Mouse (Mus musculus): ENCODE measurements at regions not wholly inside any gene's neighbourhood (a gene's known extent, or its start where the extent isn't known, plus 50 kb on each side); places are given as distances from the start of the nearest gene placed in this dataset.
"Not testable (repeated sequence)": the region's sequence is repeated elsewhere in the genome, so short reads cannot be mapped to it uniquely, and the experiment has no call there.

DNA sequence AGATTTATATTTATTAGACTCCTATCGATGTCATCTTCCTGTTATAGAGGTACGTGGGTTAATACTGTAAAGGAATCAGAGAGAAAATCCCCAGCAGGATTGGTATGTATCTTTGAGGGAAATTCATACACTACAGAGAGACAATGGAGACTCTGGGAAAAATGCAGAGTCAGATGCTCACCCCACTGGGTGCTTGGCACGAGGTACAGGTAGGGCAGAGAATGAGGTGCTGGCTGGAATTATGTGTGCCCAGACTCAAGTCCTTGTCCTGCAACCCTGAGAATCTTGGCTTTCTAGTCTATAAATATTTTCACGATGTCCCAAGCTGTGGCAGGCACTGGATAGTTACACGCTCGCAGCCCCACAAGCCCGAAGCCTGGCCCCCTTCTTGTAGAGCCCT lies 57.8 kb upstream of the Cry1 start:
- ATAC-seq (ENCODE audit: extremely low read depth, insufficient number of reproducible peaks, low FRiP score, poor library complexity, severe bottlenecking), result no peak

- ATAC-seq (ENCODE audit: extremely low read depth, insufficient number of reproducible peaks, low FRiP score, poor library complexity, severe bottlenecking), result no peak
These were observed 58.7 kb upstream of the Cry1 start for GRCm38 (mm10) chr10:85243556-85243955.

DNA sequence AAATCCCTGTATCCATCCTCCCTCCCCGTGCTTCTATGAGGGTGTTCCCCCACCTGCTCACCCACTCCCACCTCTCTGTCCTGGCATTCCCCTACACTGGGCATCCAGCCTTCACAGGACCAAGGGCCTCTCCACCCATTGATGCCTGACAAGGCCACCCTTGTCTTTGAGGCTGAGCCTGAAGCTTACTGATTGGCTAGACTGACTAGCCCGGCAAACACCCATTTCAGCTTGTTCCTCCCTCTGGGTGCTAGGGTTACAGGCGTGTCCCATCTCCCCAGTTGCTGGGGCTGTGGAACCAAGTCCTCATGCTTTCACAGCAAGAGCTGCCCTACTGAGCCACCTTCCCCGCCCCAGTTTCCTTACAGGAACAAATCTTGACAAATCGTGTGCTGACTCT lies 80.9 kb upstream of the Cry1 start:
- 0 out of 2 replicates have a peak, but pooled peaks have one; percentile 25 for ATAC-seq (ENCODE audit: extremely low read depth, insufficient number of reproducible peaks, low FRiP score, poor library complexity, severe bottlenecking)

DNA sequence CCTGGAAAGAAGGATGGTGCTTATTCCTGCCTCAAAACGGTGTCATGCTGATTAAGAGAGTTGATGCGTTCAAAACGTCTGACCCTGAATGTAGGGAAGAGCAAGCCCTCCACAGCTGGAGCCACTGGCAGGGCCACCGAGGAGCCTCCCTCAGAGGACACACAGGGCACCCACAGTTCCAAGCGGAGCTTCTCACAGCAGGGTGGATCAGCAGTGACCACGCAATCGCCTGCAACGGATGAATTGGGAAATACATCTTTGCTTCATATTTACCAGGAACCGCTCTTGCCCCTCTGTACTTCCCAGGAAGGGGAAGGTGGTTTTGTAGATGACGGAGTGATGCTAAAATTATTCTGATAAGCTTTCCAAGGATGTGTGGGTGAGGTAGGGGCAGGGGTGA lies 81.3 kb upstream of the Cry1 start:
- ATAC-seq (ENCODE audit: extremely low read depth, insufficient number of reproducible peaks, low FRiP score, poor library complexity, severe bottlenecking), result peak; percentile 39; the same call in 1 of the 2 replicates

- no peak for ATAC-seq (ENCODE audit: extremely low read depth, insufficient number of reproducible peaks, low FRiP score, poor library complexity, severe bottlenecking)
These were observed 81.9 kb upstream of the Cry1 start for GRCm38 (mm10) chr10:85266796-85267195.

- no peak for ATAC-seq (ENCODE audit: extremely low read depth, insufficient number of reproducible peaks, low FRiP score, poor library complexity, severe bottlenecking)
These were observed 85.3 kb upstream of the Cry1 start for GRCm38 (mm10) chr10:85270209-85270608.

GRCm38 (mm10) chr10:85276793-85277192 lies 91.9 kb upstream of the Cry1 start:
- ATAC-seq (ENCODE audit: extremely low read depth, insufficient number of reproducible peaks, low FRiP score, poor library complexity, severe bottlenecking), result no peak

DNA sequence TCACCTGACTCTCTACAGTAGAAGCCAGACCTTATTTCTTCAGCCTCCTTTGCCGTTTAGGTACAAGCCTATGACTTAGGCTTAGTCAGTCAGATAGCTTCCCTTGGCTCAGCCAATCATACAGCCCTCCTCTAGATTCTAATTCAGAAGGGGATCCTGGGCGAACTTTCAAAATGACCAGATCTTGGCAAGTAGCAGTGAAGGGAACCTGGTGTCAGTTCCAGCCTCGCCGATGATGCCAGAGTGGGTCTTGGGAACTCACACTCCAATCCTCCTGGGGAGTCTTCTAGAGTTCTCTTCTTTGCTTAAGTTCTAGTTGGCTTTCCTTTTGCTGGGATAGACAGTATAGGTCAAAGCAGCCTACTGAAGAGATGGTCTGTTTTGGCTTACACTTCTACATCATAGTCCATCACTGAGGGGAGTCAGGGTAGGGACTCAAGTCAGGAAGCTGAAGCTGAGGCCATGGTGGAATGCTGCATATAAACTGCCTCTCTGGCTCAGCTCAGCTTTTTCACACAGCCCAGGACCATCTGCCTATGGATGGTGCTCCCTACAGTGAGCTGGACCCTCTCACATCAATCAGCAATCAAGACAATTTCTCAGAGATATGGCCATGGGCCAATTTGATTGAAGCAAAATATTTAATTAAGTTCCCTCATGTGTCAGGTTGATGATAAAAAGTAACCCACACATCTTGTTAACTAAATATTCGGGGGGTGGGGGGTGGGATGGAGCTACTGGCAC lies 94.7 kb upstream of the Btbd11 start:
- no peak for ATAC-seq (ENCODE audit: extremely low read depth, insufficient number of reproducible peaks, low FRiP score, poor library complexity, severe bottlenecking)

DNA sequence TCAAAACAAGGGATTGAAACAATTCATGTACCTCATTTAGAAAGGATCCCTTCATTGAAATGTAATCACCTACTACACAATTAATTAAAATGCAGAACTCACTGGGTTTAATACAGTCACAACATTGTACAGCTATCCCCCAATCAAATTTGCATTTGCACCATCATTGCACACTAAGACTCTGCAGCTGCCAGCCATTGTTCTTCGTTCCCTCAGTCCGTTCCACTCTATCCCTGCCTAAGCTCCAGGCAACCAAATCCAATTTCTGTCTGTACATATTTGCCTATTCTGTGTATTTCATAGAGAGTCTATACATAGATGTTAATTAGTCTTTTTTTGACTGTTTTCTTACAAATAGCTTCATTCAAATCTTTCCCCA lies 94.1 kb upstream of the Btbd11 start:
- no peak for ATAC-seq (ENCODE audit: extremely low read depth, insufficient number of reproducible peaks, low FRiP score, poor library complexity, severe bottlenecking)

DNA sequence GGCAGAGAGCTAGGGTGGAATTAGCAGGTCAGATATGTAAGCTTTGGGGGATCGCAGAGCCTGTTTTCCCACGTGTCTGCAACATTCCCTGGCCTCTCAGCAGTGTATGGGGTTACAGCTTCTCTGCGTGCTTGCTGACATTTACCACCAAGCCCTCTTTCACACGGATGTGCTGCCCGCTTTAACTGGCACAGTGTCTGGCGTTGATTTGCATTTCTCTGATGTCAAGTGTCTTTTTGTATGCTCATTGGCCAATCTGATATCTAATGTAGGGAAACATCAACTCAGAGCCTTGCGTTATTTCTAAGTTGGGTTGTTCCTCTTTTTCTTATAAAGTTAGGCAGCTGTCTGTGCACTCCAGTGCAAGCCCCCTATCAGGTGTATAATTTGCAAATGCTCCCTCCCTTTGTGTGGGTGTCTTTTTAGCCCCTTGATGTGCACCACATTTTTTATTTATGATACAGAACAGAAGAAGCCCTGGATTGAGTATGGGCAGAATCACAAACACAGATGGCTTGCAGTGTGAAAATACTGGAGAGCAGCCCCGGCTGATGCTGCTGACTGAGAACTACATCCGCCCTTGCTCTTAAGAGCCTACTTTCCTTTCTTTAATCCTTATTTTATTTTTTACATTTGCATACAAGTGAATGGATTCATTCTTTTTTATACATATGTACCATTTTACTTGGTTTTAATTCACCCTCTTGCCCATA lies 93.4 kb upstream of the Btbd11 start:
- no peak for ATAC-seq (ENCODE audit: extremely low read depth, insufficient number of reproducible peaks, low FRiP score, poor library complexity, severe bottlenecking)

DNA sequence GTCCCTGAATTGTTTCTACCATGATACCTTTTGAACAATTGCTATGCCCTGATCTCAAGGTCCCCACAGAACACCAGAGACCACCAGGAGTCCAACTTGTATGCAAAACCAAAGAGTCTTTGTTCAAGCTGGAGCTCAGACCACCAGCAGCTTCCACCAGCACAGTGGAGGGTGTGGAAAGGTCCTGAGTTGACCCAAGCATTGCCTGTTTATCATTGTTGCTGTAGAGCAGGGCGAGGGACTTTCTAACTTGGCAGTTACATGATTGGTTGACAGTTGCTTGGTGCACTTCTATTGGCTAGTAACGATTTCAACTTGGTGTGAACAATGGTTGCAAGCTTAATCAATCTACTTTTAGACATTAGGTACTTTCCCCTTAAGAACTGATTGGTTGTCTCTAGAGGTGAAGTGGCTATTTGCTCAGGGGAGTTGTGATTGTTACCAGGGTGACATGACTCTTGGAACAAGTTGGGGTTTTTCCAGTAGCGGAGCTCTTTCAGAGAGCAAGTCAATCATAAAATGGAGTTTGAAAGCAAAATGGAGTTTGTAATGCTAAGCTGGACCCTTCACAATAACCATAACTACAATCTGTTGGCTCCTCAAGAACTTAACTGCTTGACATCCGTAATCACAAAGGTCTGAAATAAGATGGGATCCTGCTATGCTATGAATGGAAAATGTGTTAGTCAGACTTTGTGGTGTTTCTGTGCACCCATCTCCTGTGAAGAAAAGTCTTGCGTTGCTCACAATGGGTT lies 91.3 kb upstream of the Btbd11 start:
- ATAC-seq (ENCODE audit: extremely low read depth, insufficient number of reproducible peaks, low FRiP score, poor library complexity, severe bottlenecking), result no peak

DNA sequence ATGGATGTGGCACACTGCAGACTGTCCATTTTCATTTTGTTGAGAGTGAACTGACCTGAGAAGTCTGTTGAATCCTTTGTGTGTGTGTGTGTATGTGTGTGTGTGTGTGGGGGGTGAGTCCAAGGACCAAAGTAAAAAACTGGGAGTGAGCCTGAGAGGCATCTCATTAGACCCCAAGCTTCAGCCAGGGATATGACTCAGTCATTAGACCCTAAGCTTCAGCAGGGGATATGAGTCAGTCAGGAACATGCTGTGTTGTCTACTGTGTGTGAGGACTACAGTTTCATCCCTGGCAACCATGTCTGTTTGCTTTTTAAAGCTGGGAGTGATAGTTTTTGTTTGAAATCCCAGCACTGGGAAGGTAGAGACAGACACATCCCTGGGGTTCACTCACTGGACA lies 74.8 kb upstream of the Btbd11 start:
- ATAC-seq (ENCODE audit: extremely low read depth, insufficient number of reproducible peaks, low FRiP score, poor library complexity, severe bottlenecking), result no peak

DNA sequence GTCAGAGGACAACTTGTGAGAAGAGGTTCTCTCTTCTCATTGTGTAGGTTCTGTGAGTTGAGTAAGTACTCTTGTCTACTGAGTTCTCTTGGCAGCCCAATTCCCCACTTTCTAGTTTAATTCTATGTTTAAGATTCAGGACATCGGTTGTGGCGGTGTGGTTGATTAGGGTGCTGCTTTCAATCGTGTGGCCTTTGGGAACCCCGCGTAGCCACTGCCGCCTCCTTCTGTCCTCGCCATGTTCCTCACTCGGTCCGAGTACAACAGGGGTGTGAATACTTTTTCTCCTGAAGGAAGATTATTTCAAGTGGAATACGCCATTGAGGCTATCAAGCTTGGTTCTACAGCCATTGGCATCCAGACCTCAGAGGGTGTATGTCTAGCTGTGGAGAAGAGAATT lies 73.3 kb upstream of the Btbd11 start:
- ATAC-seq (ENCODE audit: extremely low read depth, insufficient number of reproducible peaks, low FRiP score, poor library complexity, severe bottlenecking), result not testable (repeated sequence)

- ATAC-seq (ENCODE audit: extremely low read depth, insufficient number of reproducible peaks, low FRiP score, poor library complexity, severe bottlenecking), result no peak
These were observed 65.6 kb upstream of the Btbd11 start for GRCm38 (mm10) chr10:85320971-85321370.

DNA sequence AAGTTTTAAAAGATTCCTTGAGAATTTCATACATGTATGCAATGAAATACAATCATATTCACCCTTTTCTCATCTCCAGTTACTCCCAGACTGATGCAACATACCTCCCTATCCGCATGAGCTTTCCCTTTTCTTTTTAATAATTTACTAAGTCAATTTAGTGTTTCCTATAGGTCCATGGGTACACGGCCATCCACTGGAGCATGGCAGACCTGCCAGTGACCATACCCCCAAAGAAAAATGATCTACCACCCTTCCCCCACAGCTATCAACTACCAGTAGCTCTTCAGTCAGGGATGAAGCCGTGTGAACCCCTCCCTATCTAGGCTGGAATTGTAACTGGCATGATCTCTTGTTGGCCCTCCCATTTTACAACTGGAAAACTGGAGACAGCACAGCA lies 64.3 kb upstream of the Btbd11 start:
- ATAC-seq (ENCODE audit: extremely low read depth, insufficient number of reproducible peaks, low FRiP score, poor library complexity, severe bottlenecking), result no peak

- no peak for ATAC-seq (ENCODE audit: extremely low read depth, insufficient number of reproducible peaks, low FRiP score, poor library complexity, severe bottlenecking)
These were observed 57.2 kb upstream of the Btbd11 start for GRCm38 (mm10) chr10:85329382-85329781.

DNA sequence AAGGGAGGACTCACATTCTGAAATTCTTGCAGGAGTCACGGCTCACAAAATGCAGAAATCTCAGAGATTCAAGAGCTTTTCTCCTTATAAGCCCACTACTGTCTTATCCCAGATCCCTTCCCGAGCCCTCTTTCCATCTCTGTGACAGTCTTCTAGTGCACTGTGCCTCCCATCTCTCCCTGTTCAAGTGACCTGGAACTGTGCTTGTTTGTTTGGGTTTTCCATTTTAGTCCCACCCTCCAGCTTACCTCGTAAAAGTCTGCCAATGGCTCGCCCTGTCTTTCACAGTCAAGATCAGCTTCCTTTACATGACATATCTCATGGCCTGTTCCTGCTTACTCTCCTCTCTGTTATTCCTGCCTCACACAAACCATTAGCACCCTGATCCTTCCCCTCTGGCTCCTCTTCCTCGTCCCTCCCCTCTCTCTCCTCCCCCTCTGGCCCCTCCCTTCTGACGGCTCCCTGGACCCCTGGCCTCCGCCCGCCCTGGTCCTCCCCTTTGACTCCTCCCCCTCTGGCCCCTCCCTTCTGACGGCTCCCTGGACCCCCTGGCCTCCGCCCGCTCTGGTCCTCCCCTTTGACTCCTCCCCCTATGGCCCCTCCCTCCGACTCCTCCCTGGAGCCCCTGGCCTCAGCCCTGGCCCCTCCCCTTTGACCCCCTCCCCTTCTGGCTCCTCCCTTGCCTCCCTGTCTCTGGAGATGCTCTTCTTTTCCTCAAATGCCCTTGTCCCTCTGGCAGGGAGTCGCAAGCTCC lies 55.5 kb upstream of the Btbd11 start:
- ATAC-seq (ENCODE audit: extremely low read depth, insufficient number of reproducible peaks, low FRiP score, poor library complexity, severe bottlenecking), result no peak

Measured in neutrophil, adult 5-6 weeks (primary cell).